Mouse (Mus musculus): ENCODE measurements at regions not wholly inside any gene's neighbourhood (a gene's known extent, or its start where the extent isn't known, plus 50 kb on each side); places are given as distances from the start of the nearest gene placed in this dataset.
A peak's percentile ranks its signal among the peaks of the same experiment; 100 is the strongest.
"Not testable (repeated sequence)": the region's sequence is repeated elsewhere in the genome, so short reads cannot be mapped to it uniquely, and the experiment has no call there.

DNA sequence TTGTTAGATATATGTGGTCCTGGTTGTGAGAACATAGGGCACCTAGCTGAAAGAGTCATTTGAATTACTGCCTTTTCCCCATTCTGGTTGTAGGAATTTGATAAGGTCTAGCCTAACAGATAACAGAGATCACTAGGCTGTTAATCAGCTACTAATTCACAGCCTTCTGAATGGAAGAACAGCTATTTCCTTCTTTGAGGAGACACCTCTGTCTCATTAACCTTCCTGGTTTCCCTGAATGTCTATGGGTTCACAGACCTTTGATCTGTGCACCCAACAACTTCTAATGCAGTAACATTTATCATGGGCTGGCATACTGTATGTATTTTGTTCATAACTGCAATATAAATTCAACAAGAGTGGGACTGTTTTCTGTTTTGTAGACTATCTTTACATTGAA is 875.0 kb upstream of the Mms22l start:
- Histone ChIP-seq H3K27me3 (ENCODE audit: control insufficient read depth, insufficient read depth, low read length) (no peaks in the 10 kb centered on the region), H3K4me3 (ENCODE audit: low read depth, low read length) (no peak overlapping the region), H3K27ac (ENCODE audit: low read depth, low read length) (no peak overlapping the region), H3K9me3 (ENCODE audit: control insufficient read depth, low read length) (no peaks in the 10 kb centered on the region), H3K4me1 (ENCODE audit: control insufficient read depth, insufficient read depth, low read length) (no peaks in the 10 kb centered on the region), H3K9ac (replicated peaks; ENCODE audit: low read depth, low read length) (no peak overlapping the region), H3K36me3 (ENCODE audit: control insufficient read depth, insufficient read depth, low read length) (no peaks in the 10 kb centered on the region), H3K4me2 (ENCODE audit: low read depth, low read length) (no peak overlapping the region)
- no peak for ATAC-seq (ENCODE audit: low read depth)

GRCm38 (mm10) chr4:23622231-23622630 is 874.0 kb upstream of the Mms22l start:
- no peak for ATAC-seq (ENCODE audit: low read depth)
- Histone ChIP-seq H3K4me3 (ENCODE audit: low read depth, low read length) (no peak overlapping the region), H3K9ac (replicated peaks; ENCODE audit: low read depth, low read length) (no peak overlapping the region), H3K36me3 (ENCODE audit: control insufficient read depth, insufficient read depth, low read length) (no peaks in the 10 kb centered on the region), H3K4me2 (ENCODE audit: low read depth, low read length) (no peak overlapping the region), H3K27me3 (ENCODE audit: control insufficient read depth, insufficient read depth, low read length) (no peaks in the 10 kb centered on the region), H3K9me3 (ENCODE audit: control insufficient read depth, low read length) (no peaks in the 10 kb centered on the region), H3K27ac (ENCODE audit: low read depth, low read length) (no peak overlapping the region), H3K4me1 (ENCODE audit: control insufficient read depth, insufficient read depth, low read length) (no peaks in the 10 kb centered on the region)

GRCm38 (mm10) chr4:23636231-23636928 is 859.9 kb upstream of the Mms22l start:
- Histone ChIP-seq H3K9me3 (ENCODE audit: control insufficient read depth, low read length) (no peaks in the 10 kb centered on the region), H3K27ac (ENCODE audit: low read depth, low read length) (peak overlapping the region; percentile 77), H3K4me2 (ENCODE audit: low read depth, low read length) (peak overlapping the region; percentile 41), H3K4me3 (ENCODE audit: low read depth, low read length) (no peak overlapping the region), H3K27me3 (ENCODE audit: control insufficient read depth, insufficient read depth, low read length) (no peaks in the 10 kb centered on the region), H3K4me1 (ENCODE audit: control insufficient read depth, insufficient read depth, low read length) (0 out of 2 replicates have a peak, but pooled peaks cover 4% of the 10 kb centered on the region), H3K9ac (replicated peaks; ENCODE audit: low read depth, low read length) (peak overlapping the region; percentile 34; the same call in 1 of the 2 replicates), H3K36me3 (ENCODE audit: control insufficient read depth, insufficient read depth, low read length) (no peaks in the 10 kb centered on the region)
- 11% methylated on average over 9 of the region's 9 CpGs for WGBS
- peak; percentile 94 for ATAC-seq (ENCODE audit: low read depth)

DNA sequence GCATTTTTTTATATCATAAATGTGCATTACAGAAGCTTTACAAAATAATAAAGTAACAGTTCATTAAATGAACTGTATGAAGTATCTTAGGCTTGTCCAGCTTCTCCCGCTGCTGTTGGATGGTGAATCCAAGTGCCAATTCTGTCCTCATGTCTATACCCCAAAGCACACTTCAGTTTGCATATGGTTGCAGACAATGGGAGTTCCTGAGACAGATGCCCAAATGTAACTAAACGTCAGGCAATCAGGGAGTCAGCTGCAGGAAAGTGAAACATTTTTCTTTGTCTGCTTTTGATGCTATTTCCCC is 859.4 kb upstream of the Mms22l start:
- no peaks in the 10 kb centered on the region for H3K27me3 ChIP-seq (ENCODE audit: control insufficient read depth, insufficient read depth, low read length)
- H3K4me3 ChIP-seq (ENCODE audit: low read depth, low read length) = no peak overlapping the region
- H3K36me3 ChIP-seq (ENCODE audit: control insufficient read depth, insufficient read depth, low read length) = no peaks in the 10 kb centered on the region
- 20% methylated on average over 2 of the region's 2 CpGs for WGBS
- 0 out of 2 replicates have a peak, but pooled peaks cover 4% of the 10 kb centered on the region for H3K4me1 ChIP-seq (ENCODE audit: control insufficient read depth, insufficient read depth, low read length)
- peak overlapping the region; percentile 1; the same call in 1 of the 2 replicates for H3K9ac ChIP-seq (replicated peaks; ENCODE audit: low read depth, low read length)
- H3K9me3 ChIP-seq (ENCODE audit: control insufficient read depth, low read length) = no peaks in the 10 kb centered on the region
- H3K4me2 ChIP-seq (ENCODE audit: low read depth, low read length) = no peak overlapping the region
- ATAC-seq (ENCODE audit: low read depth) = peak; percentile 68
- no peak overlapping the region for H3K27ac ChIP-seq (ENCODE audit: low read depth, low read length)

DNA sequence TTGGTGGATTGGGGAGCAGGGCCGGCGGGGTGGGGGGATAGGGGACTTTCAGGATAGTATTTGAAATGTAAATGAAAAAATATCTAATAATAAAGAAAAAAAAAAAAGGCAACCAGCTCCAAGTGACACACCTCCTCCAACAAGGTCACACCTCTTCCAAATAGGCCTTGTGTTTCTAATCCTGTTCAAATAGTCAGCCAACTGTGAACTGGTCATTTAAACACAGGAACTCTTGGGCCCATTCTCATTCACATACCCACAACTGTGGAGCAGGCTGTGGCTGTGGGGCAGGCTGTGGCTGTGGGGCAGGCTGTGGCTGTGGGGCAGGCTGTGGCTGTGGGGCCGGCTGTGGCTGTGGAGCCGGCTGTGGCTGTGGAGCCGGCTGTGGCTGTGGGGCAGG is 839.6 kb upstream of the Mms22l start:
- H3K27ac ChIP-seq (ENCODE audit: low read depth, low read length); H3K9ac ChIP-seq (replicated peaks; ENCODE audit: low read depth, low read length); H3K4me1 ChIP-seq (ENCODE audit: control insufficient read depth, insufficient read depth, low read length); H3K4me2 ChIP-seq (ENCODE audit: low read depth, low read length); H3K36me3 ChIP-seq (ENCODE audit: control insufficient read depth, insufficient read depth, low read length); H3K4me3 ChIP-seq (ENCODE audit: low read depth, low read length); ATAC-seq (ENCODE audit: low read depth); H3K9me3 ChIP-seq (ENCODE audit: control insufficient read depth, low read length); H3K27me3 ChIP-seq (ENCODE audit: control insufficient read depth, insufficient read depth, low read length): not testable (repeated sequence)
- WGBS = 88% methylated on average over 4 of the region's 5 CpGs

DNA sequence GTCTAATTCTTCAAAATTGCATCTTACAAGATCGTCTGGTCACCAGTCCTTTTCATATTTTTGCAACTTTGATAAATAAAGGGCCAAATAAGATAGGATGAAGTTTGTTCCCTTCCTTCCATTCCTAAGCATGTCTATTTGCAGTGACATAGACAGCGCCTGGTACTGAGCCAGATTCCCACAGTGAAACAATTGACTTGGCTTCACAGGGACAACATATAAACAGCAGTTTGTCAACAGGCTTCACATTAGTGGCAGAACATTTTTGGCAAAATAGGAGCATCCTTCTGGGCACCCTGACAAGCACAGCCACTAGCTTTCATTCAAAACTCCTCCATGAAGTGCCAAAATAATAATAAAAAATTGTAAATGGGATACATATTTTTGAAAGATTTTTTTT is 827.4 kb upstream of the Mms22l start:
- ATAC-seq (ENCODE audit: low read depth) = no peak
- 86% methylated on average over 2 of the region's 2 CpGs for WGBS
- no peaks in the 10 kb centered on the region for H3K4me1 ChIP-seq (ENCODE audit: control insufficient read depth, insufficient read depth, low read length)
- no peaks in the 10 kb centered on the region for H3K36me3 ChIP-seq (ENCODE audit: control insufficient read depth, insufficient read depth, low read length)
- no peak overlapping the region for H3K9ac ChIP-seq (replicated peaks; ENCODE audit: low read depth, low read length)
- H3K4me2 ChIP-seq (ENCODE audit: low read depth, low read length) = no peak overlapping the region
- H3K9me3 ChIP-seq (ENCODE audit: control insufficient read depth, low read length) = no peaks in the 10 kb centered on the region
- no peak overlapping the region for H3K27ac ChIP-seq (ENCODE audit: low read depth, low read length)
- H3K27me3 ChIP-seq (ENCODE audit: control insufficient read depth, insufficient read depth, low read length) = no peaks in the 10 kb centered on the region
- H3K4me3 ChIP-seq (ENCODE audit: low read depth, low read length) = no peak overlapping the region

GRCm38 (mm10) chr4:23703626-23704025 is 792.6 kb upstream of the Mms22l start:
- no peak overlapping the region for H3K27ac ChIP-seq (ENCODE audit: low read depth, low read length)
- no peaks in the 10 kb centered on the region for H3K9me3 ChIP-seq (ENCODE audit: control insufficient read depth, low read length)
- H3K4me3 ChIP-seq (ENCODE audit: low read depth, low read length) = no peak overlapping the region
- no peak overlapping the region for H3K4me2 ChIP-seq (ENCODE audit: low read depth, low read length)
- H3K9ac ChIP-seq (replicated peaks; ENCODE audit: low read depth, low read length) = no peak overlapping the region
- no peaks in the 10 kb centered on the region for H3K4me1 ChIP-seq (ENCODE audit: control insufficient read depth, insufficient read depth, low read length)
- no peak for ATAC-seq (ENCODE audit: low read depth)
- H3K36me3 ChIP-seq (ENCODE audit: control insufficient read depth, insufficient read depth, low read length) = no peaks in the 10 kb centered on the region
- H3K27me3 ChIP-seq (ENCODE audit: control insufficient read depth, insufficient read depth, low read length) = no peaks in the 10 kb centered on the region

- 82% methylated on average over 2 of the region's 2 CpGs for WGBS
- H3K36me3 ChIP-seq (ENCODE audit: control insufficient read depth, insufficient read depth, low read length) = no peaks in the 10 kb centered on the region
- no peak overlapping the region for H3K9ac ChIP-seq (replicated peaks; ENCODE audit: low read depth, low read length)
- H3K4me1 ChIP-seq (ENCODE audit: control insufficient read depth, insufficient read depth, low read length) = no peaks in the 10 kb centered on the region
- H3K27ac ChIP-seq (ENCODE audit: low read depth, low read length) = no peak overlapping the region
- ATAC-seq (ENCODE audit: low read depth) = no peak
- no peaks in the 10 kb centered on the region for H3K27me3 ChIP-seq (ENCODE audit: control insufficient read depth, insufficient read depth, low read length)
- H3K4me2 ChIP-seq (ENCODE audit: low read depth, low read length) = no peak overlapping the region
- no peak overlapping the region for H3K4me3 ChIP-seq (ENCODE audit: low read depth, low read length)
- H3K9me3 ChIP-seq (ENCODE audit: control insufficient read depth, low read length) = no peaks in the 10 kb centered on the region
Measured at GRCm38 (mm10) chr4:23710716-23711115, 785.5 kb upstream of the Mms22l start.

- no peak for ATAC-seq (ENCODE audit: low read depth)
- 70% methylated on average over 8 of the region's 8 CpGs for WGBS
- H3K9me3 ChIP-seq (ENCODE audit: control insufficient read depth, low read length) = no peaks in the 10 kb centered on the region
- no peaks in the 10 kb centered on the region for H3K36me3 ChIP-seq (ENCODE audit: control insufficient read depth, insufficient read depth, low read length)
- no peaks in the 10 kb centered on the region for H3K27me3 ChIP-seq (ENCODE audit: control insufficient read depth, insufficient read depth, low read length)
- no peak overlapping the region for H3K4me3 ChIP-seq (ENCODE audit: low read depth, low read length)
- no peak overlapping the region for H3K9ac ChIP-seq (replicated peaks; ENCODE audit: low read depth, low read length)
- no peaks in the 10 kb centered on the region for H3K4me1 ChIP-seq (ENCODE audit: control insufficient read depth, insufficient read depth, low read length)
- H3K27ac ChIP-seq (ENCODE audit: low read depth, low read length) = no peak overlapping the region
- no peak overlapping the region for H3K4me2 ChIP-seq (ENCODE audit: low read depth, low read length)
Measured at GRCm38 (mm10) chr4:23713781-23714415, 782.4 kb upstream of the Mms22l start.

Data from neural tube, embryonic 14.5 days (tissue).